Mouse (Mus musculus): ENCODE results near the gene Rnf103. TPM values are rescaled to one million over a fixed set of nuclear protein-coding genes. Genes with fewer than 3 reads are reported as not detected.

The Rnf103 gene
- total and polyA plus RNA-seq, 2 experiments from 2014 or later: 21.3 to 41.0 TPM

GRCm38 (mm10) chr6:71543686-71544499 is 50.2 kb downstream of the Rnf103 start, which contains the start of gene Chmp3:
Chmp3 (plus strand) TSS chr6:71543797.
- H3K36me3 ChIP-seq (ENCODE audit: insufficient read depth): no peaks in the 10 kb centered on the region
- no peak for TF ChIP-seq CTCF (IDR thresholded peaks at IDR 0.05; ENCODE audit: low read depth)
- ATAC-seq: peak; percentile 99
- H3K9ac ChIP-seq: peak within 1 kb of the TSS; percentile 95
- 4% methylated on average over 59 of the region's 59 CpGs for WGBS
- H3K9me3 ChIP-seq (ENCODE audit: low read length): no peaks in the 10 kb centered on the region
- peak within 1 kb of the TSS; percentile 97 for H3K27ac ChIP-seq (ENCODE audit: low read depth, low read length)
- H3K4me3 ChIP-seq (ENCODE audit: low read depth, low read length): peak within 1 kb of the TSS; percentile 84
- H3K4me2 ChIP-seq (ENCODE audit: low read depth): peak within 1 kb of the TSS; percentile 55
- H3K4me1 ChIP-seq (ENCODE audit: insufficient read depth): no peaks in the 10 kb centered on the region
- DNase-seq: peak; percentile 97
- H3K27me3 ChIP-seq (ENCODE audit: insufficient read depth, low read length): no peaks in the 10 kb centered on the region

- no peak overlapping the region for H3K4me2 ChIP-seq (ENCODE audit: low read depth)
- DNase-seq (peak; percentile 1), ATAC-seq (no peak)
- no peaks in the 10 kb centered on the region for H3K9me3 ChIP-seq (ENCODE audit: low read length)
- H3K36me3 ChIP-seq (ENCODE audit: insufficient read depth): no peaks in the 10 kb centered on the region
- no peak overlapping the region for H3K4me3 ChIP-seq (ENCODE audit: low read depth, low read length)
- no peak overlapping the region for H3K27ac ChIP-seq (ENCODE audit: low read depth, low read length)
- WGBS: 82% methylated on average over 2 of the region's 2 CpGs
- no peaks in the 10 kb centered on the region for H3K27me3 ChIP-seq (ENCODE audit: insufficient read depth, low read length)
- no peak overlapping the region for H3K9ac ChIP-seq
- H3K4me1 ChIP-seq (ENCODE audit: insufficient read depth): no peaks in the 10 kb centered on the region
- no peak for TF ChIP-seq CTCF (IDR thresholded peaks at IDR 0.05; ENCODE audit: low read depth)
Observed at GRCm38 (mm10) chr6:71555507-71555951, 61.8 kb downstream of the Rnf103 start.

- ATAC-seq (no peak), DNase-seq (no peak)
- Histone ChIP-seq H3K4me2 (ENCODE audit: low read depth) (no peak overlapping the region), H3K27me3 (ENCODE audit: insufficient read depth, low read length) (no peaks in the 10 kb centered on the region), H3K27ac (ENCODE audit: low read depth, low read length) (no peak overlapping the region), H3K4me3 (ENCODE audit: low read depth, low read length) (no peak overlapping the region), H3K36me3 (ENCODE audit: insufficient read depth) (peaks cover 3% of the 10 kb centered on the region), H3K4me1 (ENCODE audit: insufficient read depth) (no peaks in the 10 kb centered on the region), H3K9ac (no peak overlapping the region), H3K9me3 (ENCODE audit: low read length) (no peaks in the 10 kb centered on the region)
- WGBS: 96% methylated on average over 2 of the region's 2 CpGs
- no peak for TF ChIP-seq CTCF (IDR thresholded peaks at IDR 0.05; ENCODE audit: low read depth)
Observed at GRCm38 (mm10) chr6:71556826-71557225, 63.1 kb downstream of the Rnf103 start.

Other genes starting within 250 kb of the Rnf103 start
- gene Krcc1, start 222.2 kb upstream of the Rnf103 start, total RNA-seq (2014; rRNA removed): 13.6 and 20.9 TPM in 2 replicates
- gene Krcc1, start 222.2 kb upstream of the Rnf103 start, polyA plus RNA-seq (2015; fragmentation: Nextera tagmentation; extraction: Ambion mirVana): 14.0 and 14.6 TPM in 2 replicates
- gene Smyd1, start 171.7 kb upstream of the Rnf103 start, total RNA-seq (2014; rRNA removed): 1.5 and 1.8 TPM in 2 replicates
- 0.52 and 0.57 TPM in 2 replicates for gene Smyd1, start 171.7 kb upstream of the Rnf103 start, polyA plus RNA-seq (2015; fragmentation: Nextera tagmentation; extraction: Ambion mirVana)
- gene Cd8b1, start 171.1 kb upstream of the Rnf103 start, total RNA-seq (2014; rRNA removed): not detected in 2 replicates
- not detected in 2 replicates for gene Cd8b1, start 171.1 kb upstream of the Rnf103 start, polyA plus RNA-seq (2015; fragmentation: Nextera tagmentation; extraction: Ambion mirVana)
- not detected in 2 replicates for gene Cd8a, start 120.5 kb upstream of the Rnf103 start, total RNA-seq (2014; rRNA removed)
- not detected in 2 replicates for gene Cd8a, start 120.5 kb upstream of the Rnf103 start, polyA plus RNA-seq (2015; fragmentation: Nextera tagmentation; extraction: Ambion mirVana)
- gene Rmnd5a, start 53.3 kb upstream of the Rnf103 start, total RNA-seq (2014; rRNA removed): 45.6 and 55.6 TPM in 2 replicates
- 5.3 and 6.4 TPM in 2 replicates for gene Rmnd5a, start 53.3 kb upstream of the Rnf103 start, polyA plus RNA-seq (2015; fragmentation: Nextera tagmentation; extraction: Ambion mirVana)
- gene Chmp3, start 49.9 kb downstream of the Rnf103 start, total RNA-seq (2014; rRNA removed): 83.0 and 90.3 TPM in 2 replicates
- 60.1 and 63.8 TPM in 2 replicates for gene Chmp3, start 49.9 kb downstream of the Rnf103 start, polyA plus RNA-seq (2015; fragmentation: Nextera tagmentation; extraction: Ambion mirVana)
- gene Kdm3a, start 139.1 kb downstream of the Rnf103 start, total RNA-seq (2014; rRNA removed): 35.9 and 40.1 TPM in 2 replicates
- gene Kdm3a, start 139.1 kb downstream of the Rnf103 start, polyA plus RNA-seq (2015; fragmentation: Nextera tagmentation; extraction: Ambion mirVana): 15.5 and 19.2 TPM in 2 replicates
- 319 and 402 TPM in 2 replicates for gene Reep1, start 213.7 kb downstream of the Rnf103 start, total RNA-seq (2014; rRNA removed)
- gene Reep1, start 213.7 kb downstream of the Rnf103 start, polyA plus RNA-seq (2015; fragmentation: Nextera tagmentation; extraction: Ambion mirVana): 187 and 243 TPM in 2 replicates